Mouse (Mus musculus) lung, embryonic 14.5 days (tissue): ENCODE measurements around the gene Ubn1. TPM values are rescaled to one million over a fixed set of nuclear protein-coding genes. Genes with fewer than 3 reads are reported as not detected.

ENCODE experiments used
- ATAC-seq: fragments of 200-750 bp; cut with Nextera tagmentation; 2 replicates; pipeline ENCODE4 v1.8.0; 2017; ENCODE audit warnings: mild to moderate bottlenecking, moderate TSS enrichment, moderate library complexity; ENCODE audit not compliant: insufficient read depth
- DNase-seq: peaks from one replicate; pipeline ENCODE4 v3.0.0-alpha.2; 2015
- H3K27ac ChIP-seq: fragments of 300-500 bp; sonication (generic); 2 replicates; pipeline ENCODE4 v1.5.1; 2014; ENCODE audit warnings: low read depth, mild to moderate bottlenecking, moderate library complexity
- H3K27me3 ChIP-seq: fragments of 300-500 bp; sonication (generic); 2 replicates; pipeline ENCODE4 v1.6.1; 2014; ENCODE audit warnings: low read length, control low read depth; ENCODE audit not compliant: insufficient read depth
- H3K36me3 ChIP-seq: fragments of 300-500 bp; sonication (generic); 2 replicates; pipeline ENCODE4 v1.6.1; 2014; ENCODE audit warnings: control low read depth; ENCODE audit not compliant: insufficient read depth
- H3K4me1 ChIP-seq: fragments of 300-500 bp; sonication (generic); 2 replicates; pipeline ENCODE4 v1.6.1; 2014; ENCODE audit warnings: antibody characterized with exemption, control low read depth; ENCODE audit not compliant: insufficient read depth
- H3K4me2 ChIP-seq: fragments of 300-500 bp; sonication (generic); 2 replicates; pipeline ENCODE4 v1.6.1; 2014; ENCODE audit warnings: mild to moderate bottlenecking
- H3K4me3 ChIP-seq: fragments of 300-500 bp; sonication (generic); 2 replicates; pipeline ENCODE4 v1.5.1; 2014; ENCODE audit warnings: low read depth, low read length
- H3K9ac ChIP-seq: fragments of 300-500 bp; sonication (generic); 2 replicates; pipeline ENCODE4 v1.6.1; 2014
- H3K9me3 ChIP-seq: fragments of 300-500 bp; sonication (generic); 2 replicates; pipeline ENCODE4 v1.6.1; 2016; ENCODE audit warnings: low read depth, low read length, control low read depth
- CTCF ChIP-seq: IDR thresholded peaks from 2 replicates; pipeline ENCODE4 v1.5.1; 2016; ENCODE audit warnings: antibody characterized with exemption, low read depth
- WGBS: fragments of 180-500 bp; shearing (Covaris S2); extraction: QIAGEN DNeasy Blood & Tissue Kit; methylation state at CpG from one replicate; pipeline ENCODE4 v1.1.7; 2014; 5-methylcytosine and 5-hydroxymethylcytosine counted together
- polyA plus RNA-seq: library from polyadenylated mRNA; unstranded; fragments of >200 nt; fragmentation: Nextera tagmentation; extraction: Ambion mirVana; gene quantifications from 2 replicates; pipeline ENCODE4 v1.2.1, GENCODE M21; 2014

The Ubn1 gene
- polyA plus RNA-seq, 1 experiment from 2014 or later = 27.3 TPM

DNA sequence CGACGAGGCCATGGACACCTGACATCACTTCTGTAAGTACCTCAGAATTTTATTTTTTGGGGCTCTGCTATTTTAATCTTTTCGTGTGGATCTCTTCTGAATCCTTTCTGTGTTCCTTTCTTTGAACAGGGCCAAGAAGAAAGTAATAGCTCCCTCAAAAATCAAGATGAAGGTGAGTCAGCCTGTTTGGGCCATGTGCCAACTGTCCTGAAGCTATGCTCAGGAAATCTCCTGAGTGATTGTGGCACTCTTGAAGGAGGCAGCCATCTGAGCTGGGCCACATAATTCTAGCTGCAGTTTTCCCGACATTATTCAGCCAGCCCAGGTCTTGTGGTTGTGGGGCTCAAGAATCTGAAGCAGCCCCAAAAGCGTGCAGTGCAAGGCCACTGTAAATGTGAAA is 24.5 kb downstream of the Ubn1 start:
- ATAC-seq = no peak
- 92% methylated on average over 5 of the region's 5 CpGs for WGBS
- no peaks in the 10 kb centered on the region for H3K4me1 ChIP-seq

DNA sequence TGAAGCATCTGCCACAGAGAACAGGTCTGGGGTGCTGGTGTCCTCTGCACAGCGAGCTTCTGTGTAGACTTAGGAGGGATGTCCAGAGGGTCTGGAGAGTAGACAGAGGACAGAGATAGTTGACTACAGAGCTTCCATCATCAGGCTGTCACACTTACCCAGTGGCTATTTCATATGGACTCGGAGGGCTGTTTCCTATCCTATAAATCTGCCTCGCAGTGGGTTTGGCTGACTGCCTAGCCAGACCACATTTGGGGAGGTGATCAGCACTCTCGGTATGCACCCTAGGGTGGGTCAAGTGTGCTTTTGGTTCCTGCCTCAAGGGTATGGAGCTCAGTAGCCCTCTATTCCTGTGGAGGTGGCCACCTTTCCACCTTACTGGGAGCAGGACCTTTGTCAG is 35.3 kb downstream of the Ubn1 start:
- DNase-seq = no peak
- H3K27me3 ChIP-seq = no peaks in the 10 kb centered on the region
- no peaks in the 10 kb centered on the region for H3K9me3 ChIP-seq
- no peak overlapping the region for H3K4me2 ChIP-seq
- no peaks in the 10 kb centered on the region for H3K4me1 ChIP-seq
- 93% methylated on average over 4 of the region's 4 CpGs for WGBS
- no peak overlapping the region for H3K4me3 ChIP-seq
- no peak for TF ChIP-seq CTCF
- H3K27ac ChIP-seq = no peak overlapping the region
- H3K36me3 ChIP-seq = peaks cover 77% of the 10 kb centered on the region
- ATAC-seq = no peak
- no peak overlapping the region for H3K9ac ChIP-seq

More for the DNA sequence above, 24.5 kb downstream of the Ubn1 start:
- peaks cover 94% of the 10 kb centered on the region for H3K36me3 ChIP-seq
- no peak overlapping the region for H3K4me3 ChIP-seq
- H3K27me3 ChIP-seq = no peaks in the 10 kb centered on the region
- no peak overlapping the region for H3K9ac ChIP-seq
- no peak overlapping the region for H3K4me2 ChIP-seq
- no peak overlapping the region for H3K27ac ChIP-seq
- no peaks in the 10 kb centered on the region for H3K9me3 ChIP-seq
- no peak for TF ChIP-seq CTCF
- no peak for DNase-seq

GRCm38 (mm10) chr16:5086179-5086578 is 36.3 kb downstream of the Ubn1 start:
- no peaks in the 10 kb centered on the region for H3K27me3 ChIP-seq
- DNase-seq (peak; percentile 7), ATAC-seq (no peak)
- H3K4me2 ChIP-seq = no peak overlapping the region
- TF ChIP-seq CTCF = no peak
- H3K9ac ChIP-seq = no peak overlapping the region
- H3K4me3 ChIP-seq = no peak overlapping the region
- peaks cover 70% of the 10 kb centered on the region for H3K36me3 ChIP-seq
- no peak overlapping the region for H3K27ac ChIP-seq
- no peaks in the 10 kb centered on the region for H3K9me3 ChIP-seq
- no peaks in the 10 kb centered on the region for H3K4me1 ChIP-seq
- WGBS = 94% methylated on average over 2 of the region's 2 CpGs

GRCm38 (mm10) chr16:5089021-5089420 is 39.2 kb downstream of the Ubn1 start:
- Histone ChIP-seq H3K9ac (no peak overlapping the region), H3K4me1 (no peaks in the 10 kb centered on the region), H3K4me2 (no peak overlapping the region), H3K9me3 (no peaks in the 10 kb centered on the region), H3K27me3 (no peaks in the 10 kb centered on the region), H3K4me3 (no peak overlapping the region), H3K36me3 (peaks cover 44% of the 10 kb centered on the region), H3K27ac (no peak overlapping the region)
- TF ChIP-seq CTCF = no peak
- WGBS = 60% methylated on average over 10 of the region's 10 CpGs
- ATAC-seq = no peak
- no peak for DNase-seq

DNA sequence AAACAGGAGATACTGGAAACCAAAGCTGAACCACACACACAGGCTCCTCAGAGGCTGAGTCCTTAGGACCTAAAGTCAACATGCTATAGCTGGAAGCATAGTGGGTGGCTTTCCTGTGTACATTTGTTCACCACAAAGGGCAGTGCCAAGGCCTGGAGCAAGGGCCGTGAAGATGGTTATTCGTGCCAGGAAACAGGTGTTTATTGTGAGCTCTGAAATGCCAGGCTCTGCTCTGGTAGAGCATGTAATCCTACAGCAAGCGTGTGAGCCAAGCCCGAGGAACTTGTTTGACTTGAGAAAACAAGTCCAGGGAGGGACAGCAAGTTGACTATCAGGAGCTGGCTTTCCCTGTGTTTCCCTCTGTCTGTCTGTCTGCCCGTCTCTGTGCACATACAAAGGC is 43.4 kb downstream of the Ubn1 start:
- TF ChIP-seq CTCF = no peak
- H3K4me3 ChIP-seq = no peak overlapping the region
- H3K9me3 ChIP-seq = no peaks in the 10 kb centered on the region
- H3K4me1 ChIP-seq = no peaks in the 10 kb centered on the region
- DNase-seq (no peak), ATAC-seq (no peak)
- no peak overlapping the region for H3K9ac ChIP-seq
- H3K27me3 ChIP-seq = no peaks in the 10 kb centered on the region
- WGBS = 73% methylated on average over 5 of the region's 5 CpGs
- H3K36me3 ChIP-seq = 0 out of 2 replicates have a peak, but pooled peaks cover 1% of the 10 kb centered on the region
- no peak overlapping the region for H3K4me2 ChIP-seq
- no peak overlapping the region for H3K27ac ChIP-seq

GRCm38 (mm10) chr16:5096504-5096903 is 46.6 kb downstream of the Ubn1 start:
- Histone ChIP-seq H3K4me2 (no peak overlapping the region), H3K9ac (no peak overlapping the region), H3K4me1 (no peaks in the 10 kb centered on the region), H3K9me3 (no peaks in the 10 kb centered on the region), H3K27ac (no peak overlapping the region), H3K36me3 (no peaks in the 10 kb centered on the region), H3K27me3 (no peaks in the 10 kb centered on the region), H3K4me3 (no peak overlapping the region)
- TF ChIP-seq CTCF = no peak
- 88% methylated on average over 8 of the region's 8 CpGs for WGBS
- ATAC-seq (no peak), DNase-seq (no peak)

- 61% methylated on average over 6 of the region's 6 CpGs for WGBS
- Histone ChIP-seq H3K4me2 (no peak overlapping the region), H3K4me1 (no peaks in the 10 kb centered on the region), H3K9ac (no peak overlapping the region), H3K27ac (no peak overlapping the region), H3K36me3 (no peaks in the 10 kb centered on the region), H3K9me3 (no peaks in the 10 kb centered on the region), H3K4me3 (no peak overlapping the region), H3K27me3 (no peaks in the 10 kb centered on the region)
- ATAC-seq (no peak), DNase-seq (no peak)
- TF ChIP-seq CTCF = no peak
Measured at GRCm38 (mm10) chr16:5101000-5101399, 51.1 kb downstream of the Ubn1 start.

DNA sequence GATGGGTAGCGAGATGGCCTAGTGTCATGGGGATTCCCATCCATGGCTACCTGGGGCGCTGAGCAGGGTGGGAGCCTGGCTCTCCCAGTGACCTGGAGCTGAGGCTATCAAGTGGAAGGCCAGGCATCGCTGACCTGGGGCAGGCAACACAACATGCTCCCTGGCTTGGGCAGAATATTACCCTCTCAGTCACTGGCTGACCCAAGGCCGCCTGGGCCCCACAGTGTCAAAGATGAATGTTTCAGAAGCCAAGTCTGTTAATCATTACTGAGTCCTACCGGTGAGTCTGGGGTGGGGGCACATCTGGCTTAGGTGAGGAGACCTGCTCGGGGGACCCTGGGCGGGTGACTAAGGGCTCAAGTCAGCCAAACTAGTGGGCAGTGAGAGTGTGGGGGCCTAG is 60.0 kb downstream of the Ubn1 start:
- Histone ChIP-seq H3K27ac (no peak overlapping the region), H3K36me3 (no peaks in the 10 kb centered on the region), H3K4me3 (no peak overlapping the region), H3K9ac (no peak overlapping the region), H3K9me3 (no peaks in the 10 kb centered on the region), H3K27me3 (no peaks in the 10 kb centered on the region), H3K4me1 (no peaks in the 10 kb centered on the region), H3K4me2 (no peak overlapping the region)
- DNase-seq = no peak
- no peak for ATAC-seq
- no peak for TF ChIP-seq CTCF
- 61% methylated on average over 7 of the region's 7 CpGs for WGBS
